Mouse (Mus musculus): Measurements from ENCODE around the gene Nup210.
"Not testable (repeated sequence)": the region's sequence is repeated elsewhere in the genome, so short reads cannot be mapped to it uniquely, and the experiment has no call there.

Gene Nup210

DNA sequence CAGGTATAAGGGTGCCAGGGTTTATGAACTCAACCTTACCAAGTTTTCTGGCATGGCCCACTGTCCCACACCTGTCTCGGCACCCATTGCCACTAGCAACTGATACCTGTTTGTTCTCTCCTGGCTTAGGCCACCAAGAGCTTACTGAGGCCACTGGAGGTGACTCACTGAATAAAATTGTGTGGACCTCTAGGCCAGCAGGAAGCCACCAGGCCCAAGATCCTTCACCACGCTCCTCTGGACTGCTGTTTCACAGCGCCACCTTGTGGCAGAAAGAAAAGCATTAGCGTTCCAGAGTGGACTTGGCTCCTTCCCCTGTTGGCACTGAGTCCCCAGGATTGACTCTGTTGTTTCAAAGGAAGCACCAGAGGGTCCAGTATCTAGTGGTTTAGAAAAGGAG, 23.2 kb upstream of the Nup210 start:
- no peak for DNase-seq (ENCODE audit: low read depth, low spot score)

DNA sequence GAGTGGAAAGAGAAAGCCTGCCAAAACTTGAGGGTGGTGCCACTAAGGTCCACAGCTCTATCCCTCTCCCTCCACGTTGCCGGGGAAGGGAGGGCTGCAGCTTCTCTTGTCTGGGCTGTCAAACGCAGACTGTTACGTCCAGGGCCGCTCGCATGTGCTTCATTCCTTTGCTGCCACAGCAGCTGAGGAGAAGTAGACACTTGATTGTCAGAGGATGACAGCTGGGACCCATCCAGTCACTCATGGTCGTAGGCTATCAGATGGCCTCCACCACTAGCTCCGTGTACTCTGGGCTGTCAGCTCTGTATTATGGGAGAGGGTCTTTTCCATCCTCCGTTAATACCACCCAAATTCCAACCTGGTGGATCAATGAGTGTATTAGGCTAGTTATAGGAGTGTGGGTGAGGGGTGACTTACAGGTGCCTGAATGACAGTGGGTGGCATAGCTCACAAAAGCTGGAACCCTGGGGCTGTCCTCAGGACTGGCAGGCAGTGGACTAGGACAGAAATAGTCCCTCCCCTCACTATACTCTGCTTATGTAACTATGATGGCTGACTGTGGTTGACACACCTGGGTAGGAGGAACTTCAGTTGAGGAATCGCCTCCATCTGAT, 20.8 kb upstream of the Nup210 start:
- DNase-seq (ENCODE audit: low read depth, low spot score) = no peak

DNA sequence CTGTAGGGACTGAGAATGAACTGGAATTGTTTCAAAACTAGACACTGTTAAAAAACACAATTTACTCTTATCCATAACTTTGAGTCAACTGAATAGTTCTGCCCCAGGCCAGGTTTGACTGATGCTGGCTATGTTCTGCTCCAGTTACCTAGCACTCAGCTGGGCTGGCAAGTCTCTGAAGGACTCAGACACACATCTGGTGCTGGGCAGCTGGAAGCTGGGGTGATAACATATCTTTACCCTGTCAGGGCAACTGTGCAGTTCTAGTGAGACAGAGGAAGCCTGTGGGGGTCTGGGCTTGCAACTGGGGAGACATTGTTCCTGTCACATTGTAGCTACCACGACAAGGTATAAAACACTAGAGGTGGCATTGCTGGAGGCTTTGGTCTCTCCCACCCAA, 14.2 kb upstream of the Nup210 start:
- no peak for DNase-seq (ENCODE audit: low read depth, low spot score)

DNA sequence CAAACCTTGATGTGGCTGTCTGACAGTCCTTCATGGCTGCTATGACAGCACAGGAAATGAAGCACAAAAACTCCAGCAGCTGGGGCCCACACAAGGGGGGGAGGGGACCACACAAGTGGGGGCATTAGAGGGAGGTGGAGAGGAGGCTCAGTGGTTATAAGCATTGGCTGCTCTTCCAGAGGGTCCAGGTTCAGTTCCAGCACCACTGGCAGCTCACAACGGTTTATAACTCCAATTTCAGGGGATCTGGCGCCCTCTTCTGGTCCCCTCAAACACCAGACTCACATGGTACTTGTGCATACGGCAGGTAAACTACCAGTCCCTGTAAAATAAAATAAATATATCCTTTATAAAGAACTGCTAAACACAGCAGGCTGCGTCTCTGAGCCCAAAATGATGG, 12.4 kb upstream of the Nup210 start:
- no peak for DNase-seq (ENCODE audit: low read depth, low spot score)

DNA sequence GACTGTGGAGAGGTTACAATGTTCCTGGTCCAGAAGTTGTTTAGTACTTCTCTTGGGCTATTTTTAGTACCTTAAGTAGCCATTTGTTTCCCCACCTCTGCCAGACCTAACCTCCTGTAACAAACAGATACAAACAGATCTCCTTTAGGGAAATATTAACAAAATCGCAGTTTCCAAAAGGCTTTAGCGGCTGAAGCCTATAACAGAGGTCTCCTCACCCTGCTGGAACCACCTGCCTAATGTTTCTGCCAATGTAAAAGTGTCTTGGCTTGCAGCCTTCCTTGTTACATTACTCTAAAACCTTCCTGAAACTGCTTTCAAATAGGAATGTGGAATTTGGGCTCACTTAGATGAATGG, 8.6 kb upstream of the Nup210 start:
- no peak for DNase-seq (ENCODE audit: low read depth, low spot score)

DNA sequence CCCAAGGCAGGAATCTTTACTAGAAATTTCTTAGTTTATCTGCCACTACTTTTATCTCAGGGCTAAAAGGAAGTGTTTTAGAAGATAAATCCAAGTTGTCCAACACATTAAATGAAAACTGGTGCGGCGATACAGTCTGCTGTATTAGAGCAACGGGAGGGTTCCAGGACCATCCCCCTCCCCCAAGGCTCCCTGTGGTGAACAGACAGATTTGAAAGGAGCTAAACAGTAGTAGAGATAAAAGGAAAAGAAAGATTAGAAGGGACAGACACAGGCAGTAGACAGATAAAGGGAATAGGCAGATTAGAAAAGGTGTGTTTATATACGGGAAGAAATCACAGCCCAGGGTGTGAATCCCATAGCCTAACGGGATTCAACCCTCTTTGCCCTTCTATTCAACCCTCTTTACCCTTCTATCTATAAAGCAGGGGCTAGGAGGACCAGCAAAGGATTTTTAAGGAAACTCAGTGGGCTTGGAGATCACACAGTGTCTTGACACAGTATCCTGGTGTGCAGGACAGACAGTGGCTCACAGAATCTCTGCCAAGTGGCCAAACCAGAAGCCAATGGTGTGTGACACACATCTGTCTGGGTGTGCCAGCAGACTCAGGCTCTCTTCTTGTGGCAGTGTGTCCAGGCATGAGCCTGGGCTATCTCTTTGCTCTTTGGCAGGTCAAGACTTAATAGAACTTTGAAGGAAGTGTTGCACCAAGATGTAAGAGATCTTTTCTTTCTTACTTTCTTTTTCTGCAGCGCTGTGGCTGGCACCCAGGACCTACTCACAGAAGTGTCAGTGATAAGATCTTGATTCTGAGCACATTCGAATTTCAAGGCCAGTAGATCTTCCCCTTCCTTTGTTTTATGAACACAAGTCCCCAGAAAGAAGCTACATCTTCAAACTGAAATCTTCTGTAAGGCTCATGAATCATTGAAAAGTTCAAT, 7.9 kb upstream of the Nup210 start:
- no peak for DNase-seq (ENCODE audit: low read depth, low spot score)

DNA sequence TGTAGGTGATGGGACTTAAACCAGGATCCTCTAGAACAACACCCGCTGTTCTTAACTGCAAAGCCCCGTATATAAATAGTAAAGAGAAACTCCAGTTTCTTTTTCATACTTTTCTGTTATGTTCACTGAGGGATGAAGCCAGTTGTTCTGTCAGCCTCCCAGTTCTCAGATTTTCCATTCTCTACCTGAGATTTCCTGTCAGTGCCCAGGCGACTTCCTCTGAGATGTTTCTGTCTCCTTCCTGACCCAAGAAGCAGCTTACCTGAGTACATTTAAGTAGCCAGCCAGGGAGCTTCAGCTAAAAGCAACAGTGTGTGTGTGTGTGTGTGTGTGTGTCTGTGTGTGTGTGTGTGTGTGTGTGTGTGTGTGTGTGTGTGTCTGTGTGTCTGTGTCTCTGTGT, 6.8 kb upstream of the Nup210 start:
- no peak for DNase-seq (ENCODE audit: low read depth, low spot score)

DNA sequence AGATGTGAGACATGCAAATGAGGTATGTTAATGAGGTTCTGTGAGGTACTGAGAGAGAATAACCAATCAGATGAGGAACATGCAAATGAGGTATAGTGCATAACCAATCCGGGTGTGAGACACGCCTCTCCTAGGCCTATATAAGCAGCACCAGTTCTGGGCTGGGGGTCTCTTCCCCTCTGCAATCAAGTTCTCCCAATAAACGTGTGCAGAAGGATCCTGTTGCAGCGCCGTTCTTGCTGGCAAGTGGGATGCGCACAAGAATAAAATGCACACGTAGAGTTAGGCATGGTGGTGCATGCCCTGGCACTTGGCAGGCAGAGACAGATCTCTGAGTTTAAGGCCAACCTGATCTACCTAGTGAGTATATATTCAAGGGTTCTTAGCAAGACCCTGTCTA, 4.5 kb upstream of the Nup210 start:
- not testable (repeated sequence) for DNase-seq (ENCODE audit: low read depth, low spot score)

DNA sequence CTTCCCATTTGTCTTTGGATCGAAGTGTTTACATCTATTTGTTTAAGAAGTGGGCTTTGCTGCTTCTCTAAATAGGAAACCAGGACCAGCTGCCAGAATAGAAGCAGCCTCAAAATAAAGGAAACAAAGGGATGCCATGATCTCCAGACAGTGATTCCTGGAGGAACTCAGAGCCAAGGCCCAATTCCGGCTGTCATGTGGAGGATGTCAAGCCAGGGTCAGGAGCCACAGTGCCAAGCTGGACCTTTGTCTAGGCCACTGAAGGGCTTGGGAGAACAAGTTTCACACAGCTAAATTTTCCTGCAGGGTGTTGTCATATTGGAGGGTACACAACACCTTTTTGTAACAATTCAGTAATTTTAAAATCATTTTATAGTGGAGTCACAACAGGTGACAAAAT, 3.6 kb upstream of the Nup210 start:
- DNase-seq (ENCODE audit: low read depth, low spot score) = no peak

DNA sequence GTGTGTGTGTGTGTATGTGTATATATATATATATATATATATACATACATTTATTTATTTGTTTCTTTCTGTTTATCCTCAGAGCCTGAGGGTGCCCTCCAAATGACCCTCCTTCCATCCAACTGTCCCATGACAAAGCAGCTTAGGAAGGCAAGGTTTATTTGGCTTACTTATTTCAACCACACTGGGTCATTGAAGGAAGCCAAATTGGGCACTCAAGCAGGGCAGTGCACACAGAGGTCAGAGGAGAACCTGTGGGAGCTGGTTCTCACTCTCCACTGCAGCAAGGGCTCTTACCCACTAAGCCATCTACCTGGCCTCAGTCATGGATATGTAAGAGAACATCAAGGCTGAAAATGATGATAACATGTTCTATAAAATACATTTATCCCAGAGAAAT, 1.9 kb upstream of the Nup210 start:
- DNase-seq (ENCODE audit: low read depth, low spot score) = no peak

DNA sequence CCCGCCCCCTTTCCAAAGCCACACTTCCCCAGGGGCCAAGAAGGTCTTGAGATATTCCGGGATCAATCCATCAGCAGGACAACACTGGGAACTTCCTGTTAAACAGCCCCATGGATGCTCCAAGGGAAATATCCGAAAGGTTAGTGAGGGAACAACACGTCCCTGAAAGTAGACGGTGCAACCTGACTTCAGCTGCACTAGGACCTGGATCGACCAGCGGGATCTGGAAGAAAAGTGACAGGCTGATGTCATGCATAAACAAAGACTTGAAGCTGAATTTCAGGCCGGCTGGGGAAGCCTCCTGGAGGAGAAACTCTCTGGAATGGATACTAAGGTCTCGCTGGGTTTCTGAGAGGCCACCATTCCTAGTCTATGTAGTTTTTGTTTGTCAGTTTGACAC, 520 bp upstream of the Nup210 start:
- DNase-seq (ENCODE audit: low read depth, low spot score) = no peak

DNA sequence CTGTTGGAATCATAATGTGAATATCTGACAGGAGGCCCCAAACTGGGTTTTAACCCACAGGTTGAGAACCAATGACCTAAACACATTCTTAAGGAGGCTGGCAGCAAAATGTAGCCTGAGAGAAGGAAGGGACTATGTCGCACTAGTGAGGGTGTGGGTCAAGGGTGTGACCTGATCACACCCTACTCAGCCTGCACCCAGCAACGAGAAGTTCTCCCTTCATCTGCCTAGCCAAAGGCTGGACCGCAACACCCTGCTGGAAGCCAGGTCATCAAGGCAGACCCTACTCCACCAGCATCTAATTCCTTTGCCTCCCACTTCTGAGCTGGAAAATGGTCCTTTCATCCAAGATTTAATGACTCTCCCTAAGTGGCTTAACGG, 776 bp downstream of the Nup210 start:
- no peak for DNase-seq (ENCODE audit: low read depth, low spot score)

DNA sequence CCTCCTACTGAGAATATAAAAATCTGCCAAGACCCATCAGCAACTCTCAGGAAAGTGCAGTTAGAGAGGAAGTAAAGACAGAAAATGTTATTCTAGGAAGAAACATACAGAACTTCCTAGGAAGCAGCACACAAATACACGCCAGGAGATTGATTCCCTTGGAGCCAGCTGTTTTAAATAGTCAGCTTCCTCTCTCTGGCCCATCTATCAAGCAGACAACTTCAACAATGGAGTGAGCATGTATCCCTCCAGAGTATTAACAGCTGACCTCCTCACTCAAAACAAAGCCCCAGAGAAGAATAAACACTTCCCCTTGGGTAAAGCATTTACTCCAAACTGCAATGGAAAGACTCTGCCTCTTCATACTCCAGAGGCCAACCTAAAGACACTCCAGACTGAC, 1.5 kb downstream of the Nup210 start:
- no peak for DNase-seq (ENCODE audit: low read depth, low spot score)

DNA sequence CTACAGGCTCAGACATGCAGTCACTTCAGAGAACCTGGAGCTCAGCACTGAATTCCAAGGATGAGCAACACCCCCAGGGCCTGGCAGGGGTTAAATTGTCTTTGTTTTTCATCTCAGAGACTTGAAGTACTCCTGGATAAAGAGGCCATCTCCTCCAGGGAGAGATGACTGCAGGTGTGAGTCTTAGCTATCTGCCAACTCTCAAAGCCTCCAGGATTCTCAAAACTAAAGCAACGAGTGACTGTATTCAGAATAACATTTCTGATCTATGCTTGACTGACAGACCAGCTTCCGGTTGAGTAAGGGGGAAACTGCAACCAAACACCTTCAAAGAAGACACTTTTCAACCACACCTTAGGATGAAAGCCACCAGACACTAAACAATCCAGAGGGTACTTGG, 1.9 kb downstream of the Nup210 start:
- no peak for DNase-seq (ENCODE audit: low read depth, low spot score)

DNA sequence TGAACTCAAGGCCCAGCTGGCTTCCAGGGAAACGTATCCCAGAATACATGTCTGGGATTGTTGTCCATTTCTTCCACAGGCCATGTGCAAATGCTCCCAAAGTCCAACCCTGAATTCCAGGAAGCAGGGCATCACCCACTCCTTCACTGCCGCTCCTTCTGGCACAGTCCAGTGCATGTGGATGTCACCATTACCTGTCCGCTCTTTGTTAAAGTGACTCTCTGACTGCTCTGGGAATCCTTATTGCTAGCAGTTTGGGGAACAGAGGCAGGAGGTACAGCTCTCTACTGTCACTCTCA, 4.7 kb downstream of the Nup210 start:
- no peak for DNase-seq (ENCODE audit: low read depth, low spot score)

DNA sequence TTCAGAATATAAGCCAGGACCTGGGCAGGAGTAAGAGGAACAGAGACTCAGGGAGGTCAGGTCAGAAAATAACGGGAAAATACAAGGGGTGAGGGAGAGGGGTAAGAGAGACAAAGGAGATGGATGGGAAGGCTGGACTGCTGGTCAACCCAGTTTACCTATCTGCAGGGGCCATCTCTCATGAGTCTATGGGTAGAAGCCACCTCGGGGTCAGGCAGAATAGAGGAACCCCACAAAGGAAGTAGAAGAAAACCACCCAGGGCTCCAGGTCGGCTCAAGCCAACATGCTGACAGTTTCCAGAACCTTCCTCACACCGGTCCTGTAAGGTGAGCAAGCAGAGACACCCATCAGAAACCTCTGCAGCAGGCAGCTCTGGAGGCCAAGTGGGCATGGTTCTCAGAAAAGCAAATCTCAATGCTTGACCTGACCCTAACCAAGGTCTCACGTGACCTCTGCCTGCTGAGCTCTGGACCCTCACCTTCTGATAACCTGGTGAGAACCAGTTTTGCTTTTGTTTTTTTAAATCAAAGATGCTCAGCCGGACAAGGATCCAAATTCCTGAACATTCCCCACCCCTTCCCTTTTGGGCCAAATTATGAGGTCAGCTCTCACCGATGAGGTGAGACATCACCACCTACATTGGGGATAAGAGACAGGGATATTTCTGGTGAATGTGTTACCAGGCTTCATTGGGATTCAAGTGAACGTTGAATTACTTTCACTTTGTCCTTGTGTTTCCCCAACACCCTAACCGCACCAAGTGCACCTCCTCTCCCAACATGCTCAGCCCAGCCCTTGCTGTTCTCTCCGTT, 5.3 kb downstream of the Nup210 start:
- no peak for DNase-seq (ENCODE audit: low read depth, low spot score)

DNA sequence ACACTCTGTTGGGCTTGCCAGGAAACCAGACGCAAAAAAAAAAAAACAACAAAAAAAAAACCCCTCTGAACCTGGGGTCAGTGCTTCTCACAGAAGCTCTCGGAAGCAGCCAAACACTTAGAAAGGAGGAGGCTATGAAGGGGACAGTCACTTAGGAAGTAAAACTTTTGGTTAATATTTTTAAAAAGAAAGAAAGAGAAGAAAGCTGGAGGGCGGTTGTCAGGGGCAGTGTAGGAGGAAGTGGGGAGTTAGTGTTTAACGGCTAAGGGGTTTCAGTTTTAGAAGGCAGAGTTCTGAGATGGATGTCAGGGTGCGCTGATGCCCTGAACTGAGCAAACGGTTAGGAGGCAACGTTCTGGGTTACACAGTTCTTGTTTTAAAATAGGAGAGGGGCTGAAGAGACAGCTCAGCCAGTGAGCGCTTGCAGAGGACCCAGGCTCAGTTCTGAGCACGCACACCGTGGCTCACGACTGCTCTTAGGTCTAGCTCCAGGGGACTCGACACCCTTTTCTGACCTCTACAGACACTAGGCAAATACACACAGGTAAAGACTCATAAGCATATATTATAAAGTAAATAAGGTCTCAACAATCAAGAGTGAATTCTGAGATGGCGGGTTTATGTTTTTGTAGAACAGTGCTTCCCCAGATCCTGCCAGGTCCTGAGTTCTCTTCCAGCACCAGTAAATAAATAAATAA, 6.2 kb downstream of the Nup210 start:
- no peak for DNase-seq (ENCODE audit: low read depth, low spot score)

DNA sequence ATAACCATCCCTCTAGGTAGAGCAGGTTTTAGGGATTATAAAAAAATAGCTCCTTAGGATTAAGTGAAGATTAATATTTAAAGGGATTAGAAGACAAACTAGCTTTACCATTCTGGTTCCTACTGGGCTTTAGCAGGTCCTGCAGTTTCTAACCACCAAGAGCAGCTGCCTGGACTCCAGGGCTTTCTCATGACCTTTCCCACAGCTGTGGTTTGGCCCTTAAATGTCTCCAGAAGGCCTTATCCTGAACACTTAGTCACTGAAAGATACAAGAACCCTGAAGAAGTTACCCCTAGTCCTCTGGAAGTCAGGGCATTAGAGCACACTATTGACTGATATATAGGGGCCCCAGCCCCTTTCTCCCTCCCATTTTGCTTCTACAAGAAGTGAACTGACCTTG, 7.1 kb downstream of the Nup210 start:
- no peak for DNase-seq (ENCODE audit: low read depth, low spot score)

DNA sequence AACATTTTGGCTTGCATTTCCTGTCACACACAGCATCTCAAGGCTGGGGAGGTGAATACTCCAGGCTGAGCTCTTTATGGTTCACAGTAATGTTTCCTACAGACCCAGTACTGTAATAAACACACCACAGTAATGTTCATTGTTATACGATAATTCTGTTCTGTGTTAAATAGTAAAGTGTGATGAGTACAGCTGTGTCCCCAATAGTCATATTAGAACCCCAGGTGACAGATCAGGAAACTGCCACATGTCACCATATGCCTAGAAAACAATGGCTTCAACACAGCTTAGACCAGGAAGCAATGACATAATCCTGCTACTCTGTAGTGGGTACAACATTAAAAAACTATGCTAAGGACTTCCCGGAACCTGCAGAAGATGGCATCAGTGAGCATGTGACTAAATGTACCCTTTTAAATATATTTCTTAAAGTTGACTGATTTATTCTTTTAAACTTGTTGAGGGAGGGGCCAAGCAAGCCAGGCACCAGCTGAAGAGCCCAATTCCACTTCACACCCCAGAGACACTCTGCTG, 7.6 kb downstream of the Nup210 start:
- DNase-seq (ENCODE audit: low read depth, low spot score) = no peak

DNA sequence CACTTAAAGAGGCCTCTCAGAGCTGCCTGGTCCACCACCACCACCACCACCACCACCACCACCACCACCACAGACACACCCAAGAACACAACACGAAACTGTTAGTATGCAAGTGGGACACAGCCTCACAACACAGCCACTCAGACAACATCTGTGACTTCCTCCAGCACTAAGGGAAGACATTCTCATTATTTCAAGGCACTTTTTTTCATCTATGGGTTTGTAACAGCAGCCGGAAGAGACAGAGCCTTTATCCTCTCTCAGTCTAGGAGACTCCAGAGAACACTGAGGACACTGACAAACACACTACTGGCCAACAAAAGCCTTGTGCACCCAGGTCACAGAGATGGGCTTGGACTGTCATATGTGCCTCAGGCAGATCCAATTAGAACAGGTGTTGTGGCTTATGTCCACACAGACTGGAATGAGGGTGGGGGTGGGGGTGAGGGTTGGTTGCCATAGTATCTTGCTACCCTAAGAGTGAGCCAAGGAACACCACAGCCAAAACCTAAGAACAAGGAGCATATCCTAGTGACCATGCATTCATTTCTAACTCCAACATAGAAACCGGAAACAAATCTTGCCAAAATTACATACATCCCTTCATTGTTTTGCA, 8.2 kb downstream of the Nup210 start:
- DNase-seq (ENCODE audit: low read depth, low spot score) = no peak

DNA sequence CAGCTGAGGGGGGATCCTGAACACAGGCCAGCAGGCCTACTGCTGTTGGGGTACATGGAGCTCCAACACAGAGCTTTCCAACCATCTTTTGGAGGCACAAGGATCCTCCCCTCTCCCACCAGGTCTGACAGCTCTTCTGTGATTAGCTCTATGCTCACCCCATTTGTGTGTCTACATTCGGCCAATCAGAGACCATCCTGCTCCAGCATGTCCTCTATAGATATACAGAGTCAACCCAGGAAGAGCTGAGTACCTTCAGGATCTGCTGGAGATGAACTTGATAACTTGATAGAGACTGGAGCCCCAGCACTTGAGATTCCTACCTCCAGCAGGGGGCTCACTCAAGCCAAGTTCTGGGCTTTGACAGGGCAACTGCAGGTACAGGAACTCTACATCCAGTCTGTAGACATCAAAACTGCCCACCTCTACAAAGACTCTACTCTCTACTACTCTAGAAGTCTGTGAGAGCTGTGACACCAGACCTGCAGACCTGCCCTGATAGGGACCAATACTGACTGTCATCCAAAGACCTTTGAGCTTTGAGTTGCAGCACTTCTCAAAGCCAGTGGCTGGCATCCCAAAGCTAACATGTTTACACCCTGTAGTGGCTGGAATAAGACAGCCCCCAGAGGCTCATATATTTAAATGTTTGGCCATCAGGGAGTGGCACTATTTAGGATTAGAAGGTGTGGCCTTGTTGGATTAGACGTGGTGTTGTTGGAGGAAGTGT, 11.1 kb downstream of the Nup210 start:
- DNase-seq (ENCODE audit: low read depth, low spot score) = no peak

All from telencephalon, adult 2 months (tissue).